Mouse (Mus musculus) heart, embryonic 15.5 days (tissue): Measurements from ENCODE around the gene Lmntd1. TPM values are rescaled to one million over a fixed set of nuclear protein-coding genes. Genes with fewer than 3 reads are reported as not detected.

Experiments used
- ATAC-seq: fragments of 200-750 bp; cut with Nextera tagmentation; replicated peaks from 2 replicates; pipeline ENCODE4 v1.8.0; 2017; ENCODE audit warnings: low read depth, moderate TSS enrichment; ENCODE audit not compliant: insufficient number of reproducible peaks, insufficient read depth, low FRiP score
- H3K27ac ChIP-seq: fragments of 300-500 bp; sonication (generic); 2 replicates; pipeline ENCODE4 v1.5.1; 2015; ENCODE audit warnings: mild to moderate bottlenecking, inconsistent platforms
- H3K27me3 ChIP-seq: fragments of 300-500 bp; sonication (generic); 2 replicates; pipeline ENCODE4 v1.6.1; 2015; ENCODE audit warnings: inconsistent platforms
- H3K36me3 ChIP-seq: fragments of 300-500 bp; sonication (generic); 2 replicates; pipeline ENCODE4 v1.6.1; 2015; ENCODE audit warnings: mild to moderate bottlenecking, inconsistent platforms
- H3K4me1 ChIP-seq: fragments of 300-500 bp; sonication (generic); replicated peaks from 2 replicates; pipeline ENCODE4 v1.6.1; 2015; ENCODE audit warnings: inconsistent platforms
- H3K4me2 ChIP-seq: fragments of 300-500 bp; sonication (generic); 2 replicates; pipeline ENCODE4 v1.6.1; 2015; ENCODE audit warnings: inconsistent platforms, mild to moderate bottlenecking, moderate library complexity
- H3K4me3 ChIP-seq: fragments of 300-500 bp; sonication (generic); 2 replicates; pipeline ENCODE4 v1.5.1; 2015; ENCODE audit warnings: mild to moderate bottlenecking, inconsistent platforms
- H3K9ac ChIP-seq: fragments of 300-500 bp; sonication (generic); 2 replicates; pipeline ENCODE4 v1.6.1; 2015; ENCODE audit warnings: mild to moderate bottlenecking, inconsistent platforms
- H3K9me3 ChIP-seq: fragments of 300-500 bp; sonication (generic); replicated peaks from 2 replicates; pipeline ENCODE4 v1.6.1; 2016; ENCODE audit warnings: inconsistent platforms
- WGBS: fragments of 180-500 bp; shearing (Covaris S2); methylation state at CpG from one replicate; pipeline ENCODE4 v1.1.7; 2015; ENCODE audit warnings: mixed read lengths; 5-methylcytosine and 5-hydroxymethylcytosine counted together
- polyA plus RNA-seq: library from polyadenylated mRNA; unstranded; fragments of >200 nt; fragmentation: Nextera tagmentation; extraction: Ambion mirVana; gene quantifications from 2 replicates; pipeline ENCODE4 v1.2.1, GENCODE M21; 2015

Gene Lmntd1
- polyA plus RNA-seq, 1 experiment from 2014 or later, result 12.5 TPM

DNA sequence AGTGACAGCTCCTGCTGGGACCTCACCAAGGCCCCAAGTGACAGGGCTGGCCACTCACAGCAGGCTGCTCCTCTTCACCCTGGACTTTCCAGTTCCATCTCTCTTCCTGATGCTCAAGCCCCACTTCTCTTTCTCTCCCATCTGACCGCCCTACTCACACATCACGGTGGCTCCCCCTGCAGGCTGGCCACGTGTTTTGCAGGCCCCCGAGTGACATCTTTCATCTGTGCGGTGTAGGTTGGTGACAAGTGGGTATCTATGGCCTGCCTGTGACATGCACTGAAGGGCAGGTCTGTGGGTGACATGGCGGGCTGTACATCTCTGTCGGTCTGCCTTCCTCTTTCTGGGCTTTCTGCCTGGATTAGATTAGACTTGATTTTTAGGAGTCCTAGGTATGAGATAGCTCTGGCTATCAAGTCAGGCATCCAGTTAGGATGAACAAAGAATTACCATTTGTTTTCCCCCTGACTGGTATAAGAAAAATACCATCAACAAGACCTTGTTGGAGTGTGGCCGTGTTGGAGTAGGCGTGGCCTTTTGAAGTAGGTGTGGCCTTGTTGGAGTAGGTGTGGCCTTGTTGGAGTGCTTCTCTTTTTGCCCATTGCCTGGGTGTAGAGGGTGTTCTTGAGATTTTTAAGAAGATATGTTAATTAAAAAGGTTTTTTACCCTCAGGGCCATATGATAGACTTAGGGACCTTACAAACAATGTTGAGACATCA lies 265.8 kb downstream of the Lmntd1 start:
- Histone ChIP-seq H3K9me3 (no peaks in the 10 kb centered on the region), H3K4me3 (no peak overlapping the region), H3K9ac (no peak overlapping the region), H3K27me3 (no peaks in the 10 kb centered on the region), H3K36me3 (no peaks in the 10 kb centered on the region), H3K4me2 (no peak overlapping the region), H3K4me1 (no peaks in the 10 kb centered on the region), H3K27ac (no peak overlapping the region)
- 67% methylated on average over 9 of the region's 9 CpGs for WGBS
- no peak for ATAC-seq

DNA sequence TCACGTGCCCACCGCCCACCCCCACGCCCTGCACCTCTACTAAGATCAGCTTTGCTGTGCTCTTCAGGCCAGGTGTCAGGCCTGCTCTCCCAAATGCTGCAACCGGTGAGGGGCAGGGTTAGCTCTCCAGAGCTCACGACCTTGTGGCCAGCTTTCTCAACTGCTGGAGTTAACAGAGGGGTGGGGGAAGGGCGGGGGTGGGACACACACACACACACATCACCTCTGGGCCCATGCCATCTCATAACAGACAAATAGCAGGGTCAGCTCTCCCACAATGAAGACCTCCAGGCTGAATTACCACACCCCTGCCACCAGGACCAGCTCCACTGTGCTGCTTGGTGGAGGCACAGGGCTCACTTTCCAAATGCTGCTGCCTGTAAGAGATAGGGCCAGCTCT lies 266.5 kb downstream of the Lmntd1 start:
- Histone ChIP-seq H3K4me3 (no peak overlapping the region), H3K9ac (no peak overlapping the region), H3K4me1 (no peaks in the 10 kb centered on the region), H3K4me2 (no peak overlapping the region), H3K27me3 (0 out of 2 replicates have a peak, but pooled peaks cover under 1% of the 10 kb centered on the region), H3K27ac (no peak overlapping the region), H3K9me3 (no peaks in the 10 kb centered on the region), H3K36me3 (no peaks in the 10 kb centered on the region)
- WGBS, result 69% methylated on average over 6 of the region's 6 CpGs
- ATAC-seq, result no peak

DNA sequence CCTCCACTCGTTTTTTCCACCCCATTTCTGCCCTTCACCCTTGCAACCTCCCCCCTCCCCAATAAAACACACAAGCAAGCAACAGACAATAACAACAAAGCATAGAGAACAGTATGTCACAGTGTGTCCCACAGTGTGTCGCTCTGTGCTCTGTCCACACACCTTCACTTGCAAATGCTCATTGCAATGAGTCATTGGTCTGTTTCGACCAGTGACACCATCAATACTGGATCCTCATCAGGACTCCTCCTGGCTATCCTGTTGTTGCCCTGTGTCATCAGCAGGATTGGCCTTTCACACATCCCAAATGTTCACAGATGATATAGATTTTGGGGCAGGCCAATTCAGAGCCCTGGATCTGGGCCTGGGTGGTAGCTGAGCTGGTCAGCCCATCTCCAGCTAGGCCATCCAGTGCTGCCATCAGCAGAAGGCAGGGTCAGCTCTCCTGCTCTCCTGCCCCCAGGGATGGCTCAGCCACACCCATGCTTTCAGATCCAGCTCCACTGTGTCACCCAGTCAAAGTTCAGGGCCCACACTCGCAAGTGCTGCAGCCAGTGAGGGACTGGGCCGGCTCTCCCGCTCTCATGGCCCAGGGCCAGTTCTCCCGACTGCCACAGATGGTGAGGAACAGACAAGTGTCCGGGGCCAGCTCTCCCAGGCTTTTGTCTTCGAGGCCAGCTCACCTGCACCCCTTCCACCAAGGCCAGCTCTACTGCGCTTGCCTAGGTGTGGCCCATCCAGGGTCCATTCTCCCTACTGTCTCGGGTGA lies 267.1 kb downstream of the Lmntd1 start:
- Histone ChIP-seq H3K9me3 (no peaks in the 10 kb centered on the region), H3K4me3 (no peak overlapping the region), H3K27me3 (0 out of 2 replicates have a peak, but pooled peaks cover 3% of the 10 kb centered on the region), H3K27ac (no peak overlapping the region), H3K9ac (no peak overlapping the region), H3K36me3 (no peaks in the 10 kb centered on the region), H3K4me1 (no peaks in the 10 kb centered on the region), H3K4me2 (no peak overlapping the region)
- WGBS, result 66% methylated on average over 11 of the region's 11 CpGs
- peak; percentile 23; the same call in 1 of the 2 replicates for ATAC-seq

DNA sequence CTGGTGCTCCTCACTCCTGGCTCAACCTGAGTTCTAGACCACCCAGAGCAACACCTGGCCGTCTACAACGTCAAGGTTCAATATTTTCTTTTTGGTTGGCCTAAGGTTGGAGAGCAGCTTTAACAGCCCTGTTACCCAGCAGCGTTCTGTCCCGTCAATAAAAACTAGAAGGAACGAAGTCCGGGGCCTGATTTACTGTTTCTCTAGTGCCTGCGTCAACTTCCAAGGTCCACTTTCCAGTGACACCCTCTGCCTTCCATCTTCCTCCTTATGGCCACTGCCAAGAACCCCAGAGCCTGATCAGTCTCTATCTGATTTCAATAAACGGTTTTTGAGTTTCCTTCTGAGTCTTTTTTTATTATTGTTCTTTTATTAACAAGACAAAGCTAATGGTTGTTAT lies 267.8 kb downstream of the Lmntd1 start:
- H3K27ac ChIP-seq, result no peak overlapping the region
- H3K4me2 ChIP-seq, result no peak overlapping the region
- no peak overlapping the region for H3K9ac ChIP-seq
- WGBS, result 84% methylated on average over 8 of the region's 8 CpGs
- H3K4me3 ChIP-seq, result no peak overlapping the region
- no peaks in the 10 kb centered on the region for H3K9me3 ChIP-seq
- ATAC-seq, result no peak
- H3K4me1 ChIP-seq, result no peaks in the 10 kb centered on the region
- H3K36me3 ChIP-seq, result no peaks in the 10 kb centered on the region
- H3K27me3 ChIP-seq, result 0 out of 2 replicates have a peak, but pooled peaks cover 3% of the 10 kb centered on the region

DNA sequence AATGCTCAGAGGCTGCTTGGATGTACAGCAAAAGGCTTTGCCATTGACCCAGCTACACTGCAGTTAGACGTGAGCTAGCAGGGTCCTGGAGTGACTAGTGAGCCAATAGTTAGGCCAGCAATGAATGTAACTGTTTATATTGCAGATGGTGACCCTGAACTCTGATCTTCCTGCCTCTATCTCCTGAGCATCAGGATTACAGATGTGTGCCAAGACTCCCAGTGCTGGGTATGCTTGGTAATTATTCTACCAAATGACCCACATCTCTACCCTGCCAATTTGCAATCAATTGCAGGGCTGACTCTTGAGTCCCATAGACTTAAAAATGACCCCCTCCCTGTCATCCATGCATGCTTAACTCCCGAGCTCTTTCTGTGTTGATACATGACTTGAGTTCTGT lies 269.4 kb downstream of the Lmntd1 start:
- H3K4me2 ChIP-seq, result no peak overlapping the region
- no peak overlapping the region for H3K9ac ChIP-seq
- H3K27ac ChIP-seq, result no peak overlapping the region
- no peak for ATAC-seq
- no peaks in the 10 kb centered on the region for H3K36me3 ChIP-seq
- H3K4me1 ChIP-seq, result 0 out of 2 replicates have a peak, but pooled peaks cover 3% of the 10 kb centered on the region
- H3K4me3 ChIP-seq, result no peak overlapping the region
- H3K27me3 ChIP-seq, result 0 out of 2 replicates have a peak, but pooled peaks cover 3% of the 10 kb centered on the region
- WGBS, result 71% methylated on average over 2 of the region's 2 CpGs
- no peaks in the 10 kb centered on the region for H3K9me3 ChIP-seq

DNA sequence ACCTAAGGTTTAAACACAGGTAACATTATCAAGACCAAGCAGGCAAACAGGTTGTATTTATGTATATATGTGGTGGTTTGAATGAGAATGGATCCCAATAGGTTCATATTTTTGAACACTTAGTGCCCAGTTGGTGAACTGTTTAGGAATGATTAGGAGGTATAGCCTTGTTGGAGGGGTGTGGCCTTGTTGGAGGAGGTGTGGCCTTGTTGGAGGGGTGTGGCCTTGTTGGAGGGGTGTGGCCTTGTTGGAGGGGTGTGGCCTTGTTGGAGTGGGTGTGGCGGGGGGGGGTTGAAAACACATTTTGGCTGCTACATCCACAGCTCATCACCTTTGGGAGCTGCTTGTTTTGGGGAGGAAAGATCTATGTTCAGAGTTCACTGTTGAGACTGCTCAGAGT lies 270.7 kb downstream of the Lmntd1 start:
- H3K4me2 ChIP-seq, result no peak overlapping the region
- no peak overlapping the region for H3K27ac ChIP-seq
- H3K27me3 ChIP-seq, result peaks cover 12% of the 10 kb centered on the region; the same call in 1 of the 2 replicates
- 64% methylated on average over 1 of the region's 1 CpGs for WGBS
- no peak overlapping the region for H3K4me3 ChIP-seq
- ATAC-seq, result no peak
- H3K9me3 ChIP-seq, result no peaks in the 10 kb centered on the region
- no peak overlapping the region for H3K9ac ChIP-seq
- no peaks in the 10 kb centered on the region for H3K36me3 ChIP-seq
- 0 out of 2 replicates have a peak, but pooled peaks cover 7% of the 10 kb centered on the region for H3K4me1 ChIP-seq

DNA sequence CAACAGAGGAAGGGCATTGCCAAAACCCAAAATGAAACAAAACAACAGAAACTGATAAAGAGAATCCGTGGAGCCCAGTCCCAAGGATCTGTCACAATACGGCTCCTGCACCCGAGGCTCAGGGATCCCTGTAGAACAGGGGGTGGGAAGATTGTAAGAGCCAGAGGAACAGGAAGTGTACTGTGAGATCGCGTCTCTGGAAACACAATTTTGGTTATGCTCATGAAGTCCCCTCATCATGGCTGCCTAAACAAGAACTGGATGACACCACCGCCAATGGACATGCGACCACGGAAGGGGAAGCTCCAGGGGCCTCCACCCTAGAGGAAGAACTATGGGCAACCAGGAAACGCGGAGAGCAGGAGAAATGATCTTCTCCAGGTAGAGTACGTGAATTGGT lies 271.3 kb downstream of the Lmntd1 start:
- H3K9ac ChIP-seq, result no peak overlapping the region
- H3K36me3 ChIP-seq, result no peaks in the 10 kb centered on the region
- no peak overlapping the region for H3K4me3 ChIP-seq
- ATAC-seq, result no peak
- no peak overlapping the region for H3K4me2 ChIP-seq
- H3K9me3 ChIP-seq, result no peaks in the 10 kb centered on the region
- H3K27me3 ChIP-seq, result peaks cover 18% of the 10 kb centered on the region; the same call in 1 of the 2 replicates
- no peak overlapping the region for H3K27ac ChIP-seq
- WGBS, result 79% methylated on average over 11 of the region's 11 CpGs
- 0 out of 2 replicates have a peak, but pooled peaks cover 7% of the 10 kb centered on the region for H3K4me1 ChIP-seq

DNA sequence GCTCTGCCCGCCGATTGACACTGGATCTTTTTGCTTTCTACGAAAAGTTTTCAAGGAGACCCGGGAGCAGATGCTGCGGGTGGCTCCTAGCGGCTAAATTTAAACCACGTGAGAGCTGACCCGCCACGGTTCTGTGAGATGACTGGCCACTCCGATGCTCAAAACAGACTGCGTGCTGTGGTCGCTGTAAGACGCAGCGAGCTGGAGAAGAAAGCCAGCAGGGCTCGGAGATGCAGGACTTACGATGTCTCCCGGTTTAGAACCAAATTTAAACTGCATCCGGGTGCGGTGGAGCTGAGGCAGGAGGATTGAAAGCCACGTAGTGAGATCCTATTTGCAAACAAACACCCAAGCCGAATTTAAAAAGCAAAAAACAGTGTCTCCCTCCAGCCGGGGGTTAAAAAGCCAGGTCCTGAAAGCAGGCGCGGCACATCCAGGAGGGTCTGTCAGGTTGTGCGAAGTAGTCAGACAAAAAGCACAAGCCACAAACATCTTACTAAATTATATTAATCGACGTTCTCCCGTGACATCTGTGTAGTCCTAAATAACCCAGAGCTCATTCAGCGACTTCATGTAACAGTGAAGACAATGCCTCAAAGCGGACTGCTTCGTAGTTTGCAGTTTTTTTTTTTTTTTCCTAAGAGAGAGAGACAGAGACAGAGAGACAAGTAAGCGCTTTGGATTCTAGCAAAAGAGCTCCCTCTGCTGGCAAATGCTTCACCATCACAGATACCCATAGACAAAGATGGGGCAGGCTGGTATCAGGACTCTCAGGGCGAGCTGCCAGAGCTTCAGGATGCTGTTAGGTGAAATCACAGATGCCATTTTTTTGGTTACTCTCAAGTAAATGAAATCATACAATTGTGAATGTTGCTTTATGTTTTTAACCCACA lies 272.6 kb downstream of the Lmntd1 start:
- under 1% methylated on average over 33 of the region's 33 CpGs for WGBS
- peaks cover 19% of the 10 kb centered on the region; the same call in 1 of the 2 replicates for H3K27me3 ChIP-seq
- peak; percentile 48 for ATAC-seq
- 0 out of 2 replicates have a peak, but pooled peaks cover 7% of the 10 kb centered on the region for H3K4me1 ChIP-seq
- peak overlapping the region; percentile 54 for H3K4me3 ChIP-seq
- no peaks in the 10 kb centered on the region for H3K36me3 ChIP-seq
- H3K9me3 ChIP-seq, result no peaks in the 10 kb centered on the region
- H3K9ac ChIP-seq, result peak overlapping the region; percentile 52
- peak overlapping the region; percentile 84 for H3K4me2 ChIP-seq
- peak overlapping the region; percentile 88 for H3K27ac ChIP-seq

DNA sequence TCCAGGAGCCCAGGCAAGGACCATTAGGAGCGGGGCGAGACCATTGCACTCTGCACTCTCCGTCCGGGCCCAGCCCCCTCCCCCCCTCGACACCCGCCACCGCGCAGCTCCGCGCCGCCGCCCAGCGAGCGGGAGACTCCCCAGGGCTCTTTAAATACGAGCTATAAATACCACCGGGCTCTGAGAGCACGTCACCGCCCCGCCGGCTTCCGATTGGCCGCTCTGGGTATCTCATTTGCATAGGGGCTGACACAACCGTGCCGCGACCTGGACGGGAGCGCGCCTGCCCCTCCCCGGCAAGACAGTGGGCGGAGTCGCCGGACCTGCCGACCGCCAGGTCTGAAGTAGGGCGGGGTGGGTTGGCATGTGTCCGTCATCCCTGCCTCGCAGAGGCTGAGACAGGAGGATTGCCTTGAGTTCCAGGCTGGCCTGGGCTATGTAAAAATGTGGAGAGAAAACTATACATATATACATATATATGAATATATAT lies 273.4 kb downstream of the Lmntd1 start:
- WGBS, result under 1% methylated on average over 37 of the region's 37 CpGs
- peak overlapping the region; percentile 88 for H3K27ac ChIP-seq
- peak overlapping the region; percentile 54 for H3K4me3 ChIP-seq
- peaks cover 19% of the 10 kb centered on the region; the same call in 1 of the 2 replicates for H3K27me3 ChIP-seq
- H3K4me2 ChIP-seq, result peak overlapping the region; percentile 84
- no peaks in the 10 kb centered on the region for H3K36me3 ChIP-seq
- peaks cover 14% of the 10 kb centered on the region for H3K4me1 ChIP-seq
- no peaks in the 10 kb centered on the region for H3K9me3 ChIP-seq
- H3K9ac ChIP-seq, result peak overlapping the region; percentile 52
- peak; percentile 95 for ATAC-seq

DNA sequence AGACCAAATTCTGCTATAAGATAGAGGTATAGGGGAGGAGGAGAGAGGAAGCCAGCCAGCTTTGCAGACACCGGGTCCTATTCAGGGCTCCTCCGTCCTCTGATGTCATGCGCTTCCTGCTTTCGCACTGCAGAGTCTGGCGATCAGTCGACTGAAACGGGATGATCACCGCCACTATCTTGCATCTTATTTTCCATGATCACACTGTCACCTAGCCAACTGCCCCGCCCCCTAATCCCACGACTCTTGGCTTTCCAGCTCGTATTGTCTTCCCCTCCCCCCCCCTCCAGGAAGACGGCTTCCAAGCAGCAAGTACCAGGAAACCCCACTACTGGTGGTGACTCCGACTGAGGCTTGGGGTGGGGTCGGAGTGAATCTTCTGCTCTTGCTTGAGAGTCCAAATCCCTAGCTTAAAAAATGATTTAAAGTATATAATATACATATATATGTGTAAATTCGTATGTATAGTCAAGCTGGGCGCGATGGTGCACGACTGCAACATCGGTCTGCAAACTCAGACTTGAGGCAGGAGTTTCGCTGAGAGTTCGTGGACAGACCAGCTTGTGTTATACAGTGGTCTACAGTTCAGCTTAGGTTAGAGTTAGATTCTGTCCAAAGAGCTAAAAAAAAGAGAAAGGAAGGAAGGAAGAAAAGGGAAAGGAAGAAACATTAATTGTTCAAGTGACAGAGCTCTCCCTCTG lies 274.0 kb downstream of the Lmntd1 start:
- peak overlapping the region; percentile 54 for H3K4me3 ChIP-seq
- under 1% methylated on average over 21 of the region's 21 CpGs for WGBS
- no peaks in the 10 kb centered on the region for H3K9me3 ChIP-seq
- H3K9ac ChIP-seq, result peak overlapping the region; percentile 48
- H3K36me3 ChIP-seq, result no peaks in the 10 kb centered on the region
- peaks cover 17% of the 10 kb centered on the region for H3K4me1 ChIP-seq
- H3K27me3 ChIP-seq, result peaks cover 21% of the 10 kb centered on the region; the same call in 1 of the 2 replicates
- peak; percentile 38 for ATAC-seq
- H3K27ac ChIP-seq, result peak overlapping the region; percentile 88
- H3K4me2 ChIP-seq, result peak overlapping the region; percentile 84
